In the genomic region with DNA sequence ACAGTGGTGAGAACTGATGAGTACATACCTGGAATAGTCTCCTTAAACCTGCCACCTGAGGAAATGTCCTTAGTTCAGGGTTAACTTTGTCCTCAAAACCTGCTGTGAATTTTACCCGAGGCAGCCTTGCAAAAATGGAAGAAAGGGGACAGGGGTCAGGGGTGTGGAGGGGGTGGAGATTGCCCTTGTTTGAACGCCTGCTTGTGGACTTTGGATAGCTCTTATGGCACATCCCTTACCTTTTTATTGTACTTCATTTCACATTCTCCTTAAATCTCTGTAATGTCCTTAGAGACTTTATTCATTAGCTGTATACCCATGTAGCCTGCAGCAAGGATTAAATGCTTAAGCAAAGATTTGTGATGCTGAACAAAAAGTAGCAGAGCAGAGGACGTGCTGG, we compare ENCODE assay signal across 22 mouse cellular contexts.
DNase-seq lines count a peak whose midpoint lies in the region; ATAC-seq and TF ChIP-seq lines count a peak whose summit lies in the region.
"Had no signal": no experiment of that assay in that cellular context is flagged by ENCODE, and none has a peak within 500 bp of the region (broad histone marks: within the 10 kb centered on the region; RNA-seq: fewer than 3 reads in every experiment).

No protein-coding gene starts in this region.

- no peak overlapping the region for H3K4me2 ChIP-seq in intestine, embryonic 16.5 days (ENCODE audit: low read depth, low read length)
- no peak overlapping the region for H3K4me2 ChIP-seq in intestine, postnatal 0 days (replicated peaks; ENCODE audit: low read depth)
- no peak overlapping the region for H3K4me2 ChIP-seq in midbrain, embryonic 14.5 days (ENCODE audit: low read length)
- H3K4me2 ChIP-seq in midbrain, embryonic 13.5 days (replicated peaks), result no peak overlapping the region

- DNase-seq in midbrain, embryonic 14.5 days, result peak; percentile 35
- DNase-seq in fat pad, adult 2 months (ENCODE audit: extremely low read depth, low read depth, low spot score), result peak; percentile 95
- DNase-seq in gonadal fat pad, adult 2 months (ENCODE audit: low read depth), result peak; percentile 85
- no peak for DNase-seq in urinary bladder, adult 18-20 months (ENCODE audit: low spot score in 2 of 2)
- no peak for DNase-seq in cerebellum, postnatal 25 days
- DNase-seq: adrenal gland, adult 2 months; adrenal gland, adult 8-10 months; adrenal gland, postnatal 10 days; adrenal gland, postnatal 14 days; adrenal gland, postnatal 25 days; adrenal gland, postnatal 36 days; B cell, adult 2 months; cerebellum, adult 11 months; cerebellum, adult 11-12 months had no signal

- no peaks in the 10 kb centered on the region for H3K27me3 ChIP-seq in intestine, embryonic 16.5 days (replicated peaks; ENCODE audit: control insufficient read depth, insufficient read depth, low read length)
- no peaks in the 10 kb centered on the region for H3K27me3 ChIP-seq in intestine, postnatal 0 days (replicated peaks; ENCODE audit: control insufficient read depth, insufficient read depth, low read length)
- H3K27me3 ChIP-seq in midbrain, embryonic 14.5 days (ENCODE audit: control insufficient read depth, insufficient read depth, low read length), result no peaks in the 10 kb centered on the region
- no peaks in the 10 kb centered on the region for H3K27me3 ChIP-seq in midbrain, embryonic 13.5 days
- H3K27me3 ChIP-seq: CH12.LX had no signal

- WGBS in intestine, embryonic 16.5 days, result 50% methylated on average over 3 of the region's 3 CpGs
- WGBS in intestine, postnatal 0 days, result 42% methylated on average over 3 of the region's 3 CpGs
- WGBS in midbrain, embryonic 14.5 days, result 52% methylated on average over 3 of the region's 3 CpGs
- WGBS in midbrain, embryonic 13.5 days, result 60% methylated on average over 3 of the region's 3 CpGs

- ATAC-seq in intestine, embryonic 16.5 days, result peak; percentile 81
- ATAC-seq in intestine, postnatal 0 days, result no peak
- no peak for ATAC-seq in midbrain, embryonic 14.5 days (ENCODE audit: low FRiP score, low TSS enrichment)
- ATAC-seq in midbrain, embryonic 13.5 days, result no peak
- ATAC-seq: activated CD4-positive, CD25-positive, alpha-beta regulatory T cell, adult 4 months; CD4-positive, CD25-positive, alpha-beta regulatory T cell, adult 4 months; Patski had no signal

- no peaks in the 10 kb centered on the region for H3K36me3 ChIP-seq in intestine, embryonic 16.5 days (ENCODE audit: control insufficient read depth, insufficient read depth, low read length)
- no peaks in the 10 kb centered on the region for H3K36me3 ChIP-seq in intestine, postnatal 0 days (ENCODE audit: control insufficient read depth, insufficient read depth)
- H3K36me3 ChIP-seq in midbrain, embryonic 14.5 days (ENCODE audit: control insufficient read depth, insufficient read depth, low read length), result no peaks in the 10 kb centered on the region
- H3K36me3 ChIP-seq in midbrain, embryonic 13.5 days, result no peaks in the 10 kb centered on the region
- H3K36me3 ChIP-seq: G1E had no signal

- no peak overlapping the region for H3K4me3 ChIP-seq in intestine, embryonic 16.5 days (ENCODE audit: low read length)
- H3K4me3 ChIP-seq in intestine, postnatal 0 days (ENCODE audit: low read depth, low read length), result no peak overlapping the region
- no peak overlapping the region for H3K4me3 ChIP-seq in midbrain, embryonic 14.5 days (replicated peaks; ENCODE audit: low read depth, low read length)
- no peak overlapping the region for H3K4me3 ChIP-seq in midbrain, embryonic 13.5 days (replicated peaks)

- TF ChIP-seq CTCF in intestine, postnatal 0 days (IDR thresholded peaks at IDR 0.05; ENCODE audit: low read depth), result no peak

- no peak overlapping the region for H3K9ac ChIP-seq in intestine, embryonic 16.5 days (ENCODE audit: low read depth, low read length)
- no peak overlapping the region for H3K9ac ChIP-seq in intestine, postnatal 0 days (ENCODE audit: low read depth, low read length)
- H3K9ac ChIP-seq in midbrain, embryonic 14.5 days (replicated peaks; ENCODE audit: low read length), result no peak overlapping the region
- H3K9ac ChIP-seq in midbrain, embryonic 13.5 days (replicated peaks), result no peak overlapping the region

- no peaks in the 10 kb centered on the region for H3K9me3 ChIP-seq in intestine, embryonic 16.5 days (ENCODE audit: control insufficient read depth, low read length)
- no peaks in the 10 kb centered on the region for H3K9me3 ChIP-seq in intestine, postnatal 0 days (ENCODE audit: control insufficient read depth)
- no peaks in the 10 kb centered on the region for H3K9me3 ChIP-seq in midbrain, embryonic 14.5 days (ENCODE audit: control insufficient read depth, low read length)
- no peaks in the 10 kb centered on the region for H3K9me3 ChIP-seq in midbrain, embryonic 13.5 days
- H3K9me3 ChIP-seq: G1E had no signal

- no peaks in the 10 kb centered on the region for H3K4me1 ChIP-seq in intestine, embryonic 16.5 days (ENCODE audit: control insufficient read depth, insufficient read depth, low read length)
- no peaks in the 10 kb centered on the region for H3K4me1 ChIP-seq in intestine, postnatal 0 days (replicated peaks; ENCODE audit: control insufficient read depth, insufficient read depth, low read length)
- H3K4me1 ChIP-seq in midbrain, embryonic 14.5 days (ENCODE audit: control insufficient read depth, insufficient read depth, low read length), result no peaks in the 10 kb centered on the region
- H3K4me1 ChIP-seq in midbrain, embryonic 13.5 days (replicated peaks), result no peaks in the 10 kb centered on the region

- no peak overlapping the region for H3K27ac ChIP-seq in intestine, embryonic 16.5 days (ENCODE audit: low read length)
- H3K27ac ChIP-seq in intestine, postnatal 0 days (ENCODE audit: low read depth, low read length), result no peak overlapping the region
- no peak overlapping the region for H3K27ac ChIP-seq in midbrain, embryonic 14.5 days (replicated peaks; ENCODE audit: low read depth, low read length)
- no peak overlapping the region for H3K27ac ChIP-seq in midbrain, embryonic 13.5 days

Comparison
In these comparisons a context has a peak if more than half of its experiments do, and no peak if none do; other contexts are left out.
1. DNase-seq: peak in midbrain, embryonic 14.5 days (single experiment), fat pad, adult 2 months (single experiment) and gonadal fat pad, adult 2 months (single experiment); none in urinary bladder, adult 18-20 months (0 of 2) and cerebellum, postnatal 25 days (0 of 2).